Mouse (Mus musculus): ENCODE results near the gene Gm13040. TPM values are rescaled to one million over a fixed set of nuclear protein-coding genes. Genes with fewer than 3 reads are reported as not detected.
"Not testable (repeated sequence)": the region's sequence is repeated elsewhere in the genome, so short reads cannot be mapped to it uniquely, and the experiment has no call there.

Gm13040 gene
- polyA plus RNA-seq (2012; rRNA removed): not detected in 2 replicates

- H3K4me3 ChIP-seq (ENCODE audit: insufficient read depth, low read length); H3K27ac ChIP-seq (ENCODE audit: insufficient read depth, low read length); H3K4me1 ChIP-seq (ENCODE audit: control insufficient read depth, insufficient read depth, low read length): not testable (repeated sequence)
Observed at GRCm38 (mm10) chr4:143535654-143536053, at the start of gene Gm13040. TSS of gene Gm13040 (plus strand) at chr4:143535954.

GRCm38 (mm10) chr4:143511043-143511442 is 24.7 kb upstream of the Gm13040 start, which contains the start of gene Gm13043:
TSS of gene Gm13043 (plus strand) at chr4:143511343.
- Histone ChIP-seq H3K27ac (ENCODE audit: insufficient read depth, low read length) (no peak within 1 kb of the TSS), H3K4me3 (ENCODE audit: insufficient read depth, low read length) (no peak within 1 kb of the TSS), H3K4me1 (ENCODE audit: control insufficient read depth, insufficient read depth, low read length) (no peaks in the 10 kb centered on the region)
- no peak for TF ChIP-seq POLR2A (IDR thresholded peaks at IDR 0.05; ENCODE audit: extremely low read depth, insufficient read depth, low read length)
- no peak for TF ChIP-seq CTCF (IDR thresholded peaks at IDR 0.05; ENCODE audit: extremely low read depth, insufficient read depth, low read length)

- H3K4me1 ChIP-seq (ENCODE audit: control insufficient read depth, insufficient read depth, low read length); H3K27ac ChIP-seq (ENCODE audit: insufficient read depth, low read length); H3K4me3 ChIP-seq (ENCODE audit: insufficient read depth, low read length): not testable (repeated sequence)
Observed at GRCm38 (mm10) chr4:143551400-143551799, 15.6 kb downstream of the Gm13040 start, which contains the start of the genes BC080695 and Gm13057. TSS of gene BC080695 (plus strand) at chr4:143551700. TSS of gene Gm13057 (plus strand) at chr4:143551709.

Other genes with a start within 250 kb of the Gm13040 start
- gene Pdpn, start 236.4 kb upstream of the Gm13040 start, polyA plus RNA-seq (2012; rRNA removed): 11.8 and 11.9 TPM in 2 replicates
- gene Lrrc38, start 186.2 kb upstream of the Gm13040 start, polyA plus RNA-seq (2012; rRNA removed): 2.3 and 3.0 TPM in 2 replicates
- 0.06 TPM in 2 replicates for gene Pramel1, start 141.5 kb upstream of the Gm13040 start, polyA plus RNA-seq (2012; rRNA removed)
- 7.6 and 8.1 TPM in 2 replicates for gene Pramef8, start 123.5 kb upstream of the Gm13040 start, polyA plus RNA-seq (2012; rRNA removed)
- gene Oog4, start 85.6 kb upstream of the Gm13040 start, polyA plus RNA-seq (2012; rRNA removed): not detected in 2 replicates
- not detected in 2 replicates for gene Gm13043, start 24.6 kb upstream of the Gm13040 start, polyA plus RNA-seq (2012; rRNA removed)
- not detected in 2 replicates for gene BC080695, start 15.7 kb downstream of the Gm13040 start, polyA plus RNA-seq (2012; rRNA removed)
- gene Gm13057, start 15.8 kb downstream of the Gm13040 start, polyA plus RNA-seq (2012; rRNA removed): not detected in 2 replicates
- gene Gm13083, start 79.0 kb downstream of the Gm13040 start, polyA plus RNA-seq (2012; rRNA removed): not detected in 2 replicates
- gene Gm13088, start 121.3 kb downstream of the Gm13040 start, polyA plus RNA-seq (2012; rRNA removed): not detected in 2 replicates
- gene Gm13089, start 166.8 kb downstream of the Gm13040 start, polyA plus RNA-seq (2012; rRNA removed): not detected in 2 replicates
- gene Gm13078, start 183.5 kb downstream of the Gm13040 start, polyA plus RNA-seq (2012; rRNA removed): not detected in 2 replicates

Data from cortical plate, adult 2 months (tissue).